Mouse (Mus musculus) hindlimb bud, embryonic 11.5 days (tissue): ENCODE measurements around the gene Tmem191c.

Experiments
- DNase-seq: peaks from one replicate; pipeline ENCODE4 v3.0.0-alpha.2; 2012; ENCODE audit warnings: low read depth, low spot score; ENCODE audit errors: extremely low spot score

Tmem191c gene

DNA sequence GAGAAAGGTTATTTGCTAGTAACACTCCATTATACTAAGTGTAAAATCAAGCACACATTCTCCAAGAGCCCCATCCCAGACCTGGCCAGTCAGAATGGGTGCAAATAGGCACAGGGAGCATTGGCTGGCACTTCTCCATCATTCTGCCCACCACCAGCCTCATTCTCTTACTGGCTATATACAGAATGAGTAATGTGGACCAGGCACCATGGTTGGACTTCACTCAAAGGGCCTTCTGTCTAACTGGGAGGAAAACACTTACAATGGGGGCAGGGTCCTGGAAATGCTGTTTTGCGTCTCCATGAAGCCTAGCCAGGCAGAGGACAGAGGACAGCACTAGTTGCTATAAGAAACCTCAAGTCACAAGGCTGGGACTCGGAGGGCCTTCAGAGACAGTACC is 50.2 kb downstream of the Tmem191c start:
- DNase-seq: no peak

- DNase-seq: no peak
Observed at GRCm38 (mm10) chr16:17329848-17330570, 54.1 kb downstream of the Tmem191c start.

GRCm38 (mm10) chr16:17331116-17331515 is 55.2 kb downstream of the Tmem191c start, which contains the start of gene Serpind1:
Serpind1 (plus strand) TSS chr16:17331371.
- no peak for DNase-seq

DNA sequence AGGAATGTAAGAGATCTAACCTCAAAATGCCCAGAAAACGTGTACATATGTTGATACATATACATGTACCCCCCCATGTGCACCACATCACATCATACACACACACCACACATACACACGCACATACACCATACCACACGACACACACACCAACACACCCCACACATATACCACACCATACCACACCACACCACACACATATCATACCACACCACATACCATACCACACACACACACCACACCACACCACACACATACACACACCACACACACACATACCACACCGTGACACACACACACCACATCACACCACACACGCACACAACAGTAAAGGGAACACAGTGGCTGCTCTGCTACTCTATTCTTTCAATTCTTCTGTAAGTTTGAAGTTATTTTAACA is 56.0 kb downstream of the Tmem191c start:
- DNase-seq: no peak
